Mouse (Mus musculus) kidney, adult 9 months (tissue): ENCODE results near the gene Cdc7.

Source experiments
- DNase-seq: peaks from one replicate; pipeline ENCODE4 v3.0.0; 2022

The Cdc7 gene

GRCm38 (mm10) chr5:106994716-106995115, 30.6 kb downstream of the Cdc7 start:
- DNase-seq: no peak

GRCm38 (mm10) chr5:106995886-106996538, 31.9 kb downstream of the Cdc7 start:
- DNase-seq: peak; percentile 79

GRCm38 (mm10) chr5:106996539-106997244, 32.6 kb downstream of the Cdc7 start:
- DNase-seq: no peak

- no peak for DNase-seq
Observed at GRCm38 (mm10) chr5:107001396-107002090, 37.4 kb downstream of the Cdc7 start.

- no peak for DNase-seq
Observed at GRCm38 (mm10) chr5:107002091-107002416, 37.9 kb downstream of the Cdc7 start.

- no peak for DNase-seq
Observed at GRCm38 (mm10) chr5:107009721-107010120, 45.6 kb downstream of the Cdc7 start.

- no peak for DNase-seq
Observed at GRCm38 (mm10) chr5:107010300-107010699, 46.2 kb downstream of the Cdc7 start.

- DNase-seq: no peak
Observed at GRCm38 (mm10) chr5:107011316-107012029, 47.4 kb downstream of the Cdc7 start.

- DNase-seq: no peak
Observed at GRCm38 (mm10) chr5:107012030-107012715, 48.1 kb downstream of the Cdc7 start.

GRCm38 (mm10) chr5:107013393-107013792, 49.3 kb downstream of the Cdc7 start:
- DNase-seq: no peak

- no peak for DNase-seq
Observed at GRCm38 (mm10) chr5:107014146-107014545, 50.0 kb downstream of the Cdc7 start.

- DNase-seq: no peak
Observed at GRCm38 (mm10) chr5:107015046-107015421, 50.9 kb downstream of the Cdc7 start.

GRCm38 (mm10) chr5:107015422-107016081, 51.4 kb downstream of the Cdc7 start:
- no peak for DNase-seq

GRCm38 (mm10) chr5:107016538-107016937, 52.4 kb downstream of the Cdc7 start:
- no peak for DNase-seq

GRCm38 (mm10) chr5:107017544-107017943, 53.4 kb downstream of the Cdc7 start:
- no peak for DNase-seq

- no peak for DNase-seq
Observed at GRCm38 (mm10) chr5:107019057-107019456, 54.9 kb downstream of the Cdc7 start.

GRCm38 (mm10) chr5:107019904-107020303, 55.8 kb downstream of the Cdc7 start:
- DNase-seq: no peak

GRCm38 (mm10) chr5:107020366-107020765, 56.2 kb downstream of the Cdc7 start:
- DNase-seq: peak; percentile 45

- DNase-seq: no peak
Observed at GRCm38 (mm10) chr5:107021291-107022063, 57.4 kb downstream of the Cdc7 start.

GRCm38 (mm10) chr5:107022064-107022428, 57.9 kb downstream of the Cdc7 start:
- DNase-seq: no peak

- DNase-seq: no peak
Observed at GRCm38 (mm10) chr5:107023951-107024350, 59.8 kb downstream of the Cdc7 start.

- DNase-seq: no peak
Observed at GRCm38 (mm10) chr5:107025371-107025770, 61.2 kb downstream of the Cdc7 start.
